Mouse (Mus musculus) hindbrain, embryonic 13.5 days (tissue): ENCODE results near the gene Gm42906. TPM values are rescaled to one million over a fixed set of nuclear protein-coding genes. Genes with fewer than 3 reads are reported as not detected.

ENCODE experiments used
- ATAC-seq: fragments of 200-750 bp; cut with Nextera tagmentation; 2 replicates; pipeline ENCODE4 v1.8.0; 2017; ENCODE audit warnings: moderate TSS enrichment; ENCODE audit not compliant: low FRiP score
- H3K27ac ChIP-seq: fragments of 300-500 bp; sonication (generic); 2 replicates; pipeline ENCODE4 v1.5.1; 2015; ENCODE audit warnings: inconsistent platforms, mild to moderate bottlenecking, moderate library complexity
- H3K27me3 ChIP-seq: fragments of 300-500 bp; sonication (generic); 2 replicates; pipeline ENCODE4 v1.6.1; 2015; ENCODE audit warnings: mild to moderate bottlenecking, inconsistent platforms
- H3K36me3 ChIP-seq: fragments of 300-500 bp; sonication (generic); 2 replicates; pipeline ENCODE4 v1.6.1; 2015; ENCODE audit warnings: mild to moderate bottlenecking, inconsistent platforms
- H3K4me1 ChIP-seq: fragments of 300-500 bp; sonication (generic); replicated peaks from 2 replicates; pipeline ENCODE4 v1.6.1; 2015; ENCODE audit warnings: inconsistent platforms
- H3K4me2 ChIP-seq: fragments of 300-500 bp; sonication (generic); 2 replicates; pipeline ENCODE4 v1.6.1; 2015; ENCODE audit warnings: inconsistent platforms, mild to moderate bottlenecking, moderate library complexity
- H3K4me3 ChIP-seq: fragments of 300-500 bp; sonication (generic); 2 replicates; pipeline ENCODE4 v1.5.1; 2015; ENCODE audit warnings: mild to moderate bottlenecking, inconsistent platforms
- H3K9ac ChIP-seq: fragments of 300-500 bp; sonication (generic); 2 replicates; pipeline ENCODE4 v1.6.1; 2015; ENCODE audit warnings: mild to moderate bottlenecking, inconsistent platforms
- H3K9me3 ChIP-seq: fragments of 300-500 bp; sonication (generic); 2 replicates; pipeline ENCODE4 v1.6.1; 2016; ENCODE audit warnings: inconsistent platforms
- WGBS: fragments of 180-500 bp; shearing (Covaris S2); methylation state at CpG from one replicate; pipeline ENCODE4 v1.1.7; 2015; 5-methylcytosine and 5-hydroxymethylcytosine counted together
- polyA plus RNA-seq: library from polyadenylated mRNA; unstranded; fragments of >200 nt; fragmentation: Nextera tagmentation; extraction: Ambion mirVana; gene quantifications from 2 replicates; pipeline ENCODE4 v1.2.1, GENCODE M21; 2015

The Gm42906 gene
- polyA plus RNA-seq, 1 experiment from 2014 or later: not detected

DNA sequence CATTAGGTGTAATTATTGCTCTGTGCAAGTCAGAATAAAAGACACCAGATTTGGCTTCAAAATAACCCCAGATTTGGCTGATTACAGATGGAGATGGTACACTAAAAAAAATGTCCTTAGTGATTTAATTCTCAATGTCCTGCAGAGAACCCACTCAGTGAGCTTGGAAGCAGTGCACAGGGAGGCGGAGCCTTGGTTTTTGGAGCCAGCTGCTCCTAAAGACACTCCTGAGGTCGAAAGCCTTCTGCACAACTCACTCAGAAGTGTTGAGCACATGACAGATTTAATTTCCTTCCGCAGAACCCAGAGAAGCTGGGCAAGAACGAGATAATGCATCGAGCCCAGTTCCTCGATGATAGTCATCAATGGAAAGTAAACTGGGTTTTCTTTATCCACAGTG is 356.5 kb downstream of the Gm42906 start:
- no peak overlapping the region for H3K27ac ChIP-seq
- H3K9me3 ChIP-seq: no peaks in the 10 kb centered on the region; the same call in 1 of the 2 replicates
- no peak overlapping the region for H3K4me3 ChIP-seq
- no peak overlapping the region for H3K4me2 ChIP-seq
- no peaks in the 10 kb centered on the region for H3K36me3 ChIP-seq
- ATAC-seq: no peak
- no peak overlapping the region for H3K9ac ChIP-seq
- H3K4me1 ChIP-seq: no peaks in the 10 kb centered on the region
- H3K27me3 ChIP-seq: no peaks in the 10 kb centered on the region
- WGBS: 79% methylated on average over 6 of the region's 6 CpGs

DNA sequence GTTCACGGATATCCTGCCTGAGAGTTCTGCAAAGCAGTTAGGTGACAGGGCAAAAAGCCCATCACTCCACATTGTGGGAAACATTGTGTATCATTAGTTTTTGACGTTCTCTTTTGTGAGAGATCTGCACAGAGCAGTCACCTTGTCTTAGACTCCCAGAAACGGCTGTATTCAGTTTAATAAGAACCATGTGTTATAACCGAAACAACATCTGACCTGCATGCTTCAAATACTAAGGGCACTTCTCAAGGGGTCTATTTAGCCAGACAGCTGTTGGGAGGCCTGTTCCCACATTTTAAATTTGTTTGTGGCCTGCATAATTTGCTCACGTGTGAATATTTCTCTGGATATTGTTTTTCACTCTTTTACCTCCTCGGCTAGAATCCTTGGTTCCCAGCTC is 357.1 kb downstream of the Gm42906 start:
- Histone ChIP-seq H3K4me1 (no peaks in the 10 kb centered on the region), H3K4me3 (no peak overlapping the region), H3K36me3 (no peaks in the 10 kb centered on the region), H3K9ac (no peak overlapping the region), H3K9me3 (no peaks in the 10 kb centered on the region; the same call in 1 of the 2 replicates), H3K27ac (no peak overlapping the region), H3K4me2 (no peak overlapping the region), H3K27me3 (no peaks in the 10 kb centered on the region)
- WGBS: 70% methylated on average over 6 of the region's 6 CpGs
- no peak for ATAC-seq

DNA sequence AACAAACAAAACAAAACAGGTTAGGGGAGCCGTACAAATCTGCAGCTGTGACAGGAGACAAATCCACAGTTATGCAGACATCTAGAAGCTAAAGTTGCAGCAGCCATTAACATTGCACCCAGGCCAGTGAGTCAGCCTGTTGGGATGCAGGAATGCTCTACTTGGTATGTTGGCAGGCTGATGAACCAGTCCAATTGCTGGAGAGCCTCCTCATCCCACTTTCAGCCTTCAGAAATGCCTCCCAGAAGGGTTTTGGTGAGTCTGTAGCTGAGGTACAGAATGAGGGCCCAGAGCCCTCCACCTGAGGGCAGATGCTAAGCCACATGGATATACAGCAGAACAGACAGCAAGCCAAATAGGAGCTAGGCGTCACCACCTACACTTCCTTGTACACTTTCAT is 358.4 kb downstream of the Gm42906 start:
- Histone ChIP-seq H3K4me3 (no peak overlapping the region), H3K27ac (no peak overlapping the region), H3K4me2 (no peak overlapping the region), H3K9me3 (no peaks in the 10 kb centered on the region), H3K9ac (no peak overlapping the region), H3K36me3 (no peaks in the 10 kb centered on the region), H3K4me1 (no peaks in the 10 kb centered on the region), H3K27me3 (no peaks in the 10 kb centered on the region)
- ATAC-seq: no peak
- WGBS: 92% methylated on average over 2 of the region's 2 CpGs

DNA sequence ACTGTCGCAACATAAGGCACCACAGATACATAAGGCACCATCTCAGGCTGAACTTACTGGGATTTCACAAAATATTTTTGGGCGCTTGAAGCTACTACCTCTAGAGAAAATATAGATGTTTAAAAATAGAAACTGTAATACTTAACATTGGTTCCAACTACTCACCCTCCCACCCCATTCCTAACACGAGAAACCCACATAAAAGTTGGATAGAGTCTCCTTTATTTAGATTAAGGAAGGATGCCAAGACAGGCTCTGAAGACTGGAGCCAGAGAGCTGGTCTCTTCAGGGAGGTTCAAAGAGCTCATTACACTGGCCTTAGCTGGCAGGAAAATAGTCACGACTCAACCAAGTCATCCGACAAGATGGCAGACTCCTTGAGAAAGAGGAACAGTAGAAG is 361.9 kb downstream of the Gm42906 start:
- H3K9me3 ChIP-seq: no peaks in the 10 kb centered on the region
- no peak overlapping the region for H3K9ac ChIP-seq
- 88% methylated on average over 5 of the region's 5 CpGs for WGBS
- H3K27me3 ChIP-seq: no peaks in the 10 kb centered on the region
- no peak for ATAC-seq
- peaks cover 16% of the 10 kb centered on the region for H3K36me3 ChIP-seq
- no peak overlapping the region for H3K4me3 ChIP-seq
- no peaks in the 10 kb centered on the region for H3K4me1 ChIP-seq
- no peak overlapping the region for H3K4me2 ChIP-seq
- no peak overlapping the region for H3K27ac ChIP-seq

DNA sequence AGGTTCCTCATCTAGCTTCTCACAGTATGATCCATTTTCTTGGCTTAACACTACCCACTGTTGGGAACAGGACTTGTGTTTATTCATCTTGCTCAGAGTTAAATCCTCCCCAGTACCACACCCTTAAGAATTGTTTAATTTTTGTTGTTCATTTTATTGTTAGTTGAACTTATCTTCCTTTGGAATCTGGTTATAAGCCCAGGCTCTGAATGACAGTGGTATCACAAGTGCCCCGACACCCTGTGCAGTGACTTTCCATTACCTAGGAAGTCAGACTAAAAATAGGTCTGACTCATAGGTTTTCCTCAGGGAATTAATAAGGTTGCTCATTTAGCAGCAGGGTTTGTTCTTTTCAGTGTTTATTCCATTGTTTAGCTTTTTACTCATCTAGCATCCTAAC is 362.7 kb downstream of the Gm42906 start:
- Histone ChIP-seq H3K4me3 (no peak overlapping the region), H3K27ac (no peak overlapping the region), H3K36me3 (peaks cover 16% of the 10 kb centered on the region), H3K27me3 (no peaks in the 10 kb centered on the region), H3K4me2 (no peak overlapping the region), H3K4me1 (peaks cover 5% of the 10 kb centered on the region), H3K9ac (no peak overlapping the region), H3K9me3 (no peaks in the 10 kb centered on the region)
- ATAC-seq: no peak
- WGBS: 98% methylated on average over 1 of the region's 1 CpGs

DNA sequence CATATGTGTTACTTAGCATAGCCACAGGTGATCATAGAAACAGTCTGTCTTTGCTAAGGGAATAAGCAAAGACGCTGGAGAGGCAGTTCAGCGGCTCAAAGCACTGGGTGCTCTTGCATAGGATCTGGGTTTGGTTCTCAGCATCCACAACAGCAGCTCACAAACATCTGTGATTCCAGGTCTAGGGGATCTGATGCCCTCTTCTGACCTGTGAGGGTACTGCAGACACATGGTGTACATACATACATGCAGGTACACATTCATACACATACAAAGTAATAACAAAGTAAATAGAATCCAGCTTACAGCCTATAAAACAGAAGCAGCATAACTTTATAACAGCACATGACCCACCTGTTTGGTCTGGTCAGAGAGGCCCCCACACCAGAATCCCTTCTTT is 366.0 kb downstream of the Gm42906 start:
- Histone ChIP-seq H3K36me3 (peaks cover 16% of the 10 kb centered on the region), H3K4me2 (no peak overlapping the region), H3K27me3 (no peaks in the 10 kb centered on the region), H3K4me3 (no peak overlapping the region), H3K9ac (no peak overlapping the region), H3K9me3 (no peaks in the 10 kb centered on the region), H3K27ac (no peak overlapping the region), H3K4me1 (peaks cover 5% of the 10 kb centered on the region)
- no peak for ATAC-seq
- WGBS: 98% methylated on average over 2 of the region's 2 CpGs

DNA sequence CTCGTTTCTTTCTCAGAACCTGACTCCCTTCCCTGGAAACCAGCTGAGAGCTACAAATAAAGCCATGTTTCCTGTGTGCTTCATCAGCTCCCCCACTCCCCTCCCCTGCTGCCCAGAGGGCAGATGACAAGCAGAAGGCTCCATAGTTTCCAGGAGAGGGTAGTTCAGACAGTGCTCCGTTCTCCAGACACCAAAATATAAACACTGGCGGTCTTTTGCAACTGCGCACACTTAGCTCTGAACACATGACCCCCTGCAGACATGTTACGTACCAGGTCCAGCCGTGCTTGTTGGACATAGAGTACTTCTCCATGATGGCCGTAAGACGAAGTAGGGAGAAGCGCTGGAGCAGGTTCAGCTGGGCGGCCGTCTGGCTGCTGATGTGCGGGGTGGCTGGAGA is 367.5 kb downstream of the Gm42906 start:
- Histone ChIP-seq H3K4me3 (no peak overlapping the region), H3K27ac (peak overlapping the region; percentile 36), H3K4me1 (peaks cover 12% of the 10 kb centered on the region), H3K4me2 (no peak overlapping the region), H3K36me3 (peaks cover 16% of the 10 kb centered on the region), H3K9ac (no peak overlapping the region), H3K27me3 (no peaks in the 10 kb centered on the region), H3K9me3 (no peaks in the 10 kb centered on the region)
- 77% methylated on average over 12 of the region's 12 CpGs for WGBS
- 0 out of 2 replicates have a peak, but pooled peaks have one; percentile 17 for ATAC-seq

DNA sequence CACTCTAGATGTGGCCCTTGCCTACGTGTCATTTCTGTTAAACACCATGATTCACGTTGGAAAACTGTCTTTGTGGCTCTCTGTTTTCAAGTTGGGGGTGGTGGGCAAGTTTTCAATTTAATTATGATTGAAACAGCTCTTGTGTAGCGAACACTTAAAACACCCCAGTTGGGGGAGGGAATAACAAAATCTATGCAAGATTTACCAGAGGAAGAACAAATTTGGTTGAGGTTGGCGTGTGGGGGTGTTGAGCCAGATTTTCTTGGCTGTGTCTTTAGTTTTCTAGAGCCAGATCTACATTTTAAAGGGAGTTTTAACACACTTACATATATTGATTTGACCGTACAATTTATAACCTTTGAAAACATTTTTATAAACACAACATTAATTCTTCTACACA is 368.2 kb downstream of the Gm42906 start:
- H3K36me3 ChIP-seq: peaks cover 16% of the 10 kb centered on the region
- no peaks in the 10 kb centered on the region for H3K27me3 ChIP-seq
- H3K4me2 ChIP-seq: no peak overlapping the region
- WGBS: 92% methylated on average over 5 of the region's 5 CpGs
- no peaks in the 10 kb centered on the region for H3K9me3 ChIP-seq
- H3K9ac ChIP-seq: no peak overlapping the region
- peaks cover 19% of the 10 kb centered on the region for H3K4me1 ChIP-seq
- no peak for ATAC-seq
- H3K27ac ChIP-seq: no peak overlapping the region
- H3K4me3 ChIP-seq: no peak overlapping the region

DNA sequence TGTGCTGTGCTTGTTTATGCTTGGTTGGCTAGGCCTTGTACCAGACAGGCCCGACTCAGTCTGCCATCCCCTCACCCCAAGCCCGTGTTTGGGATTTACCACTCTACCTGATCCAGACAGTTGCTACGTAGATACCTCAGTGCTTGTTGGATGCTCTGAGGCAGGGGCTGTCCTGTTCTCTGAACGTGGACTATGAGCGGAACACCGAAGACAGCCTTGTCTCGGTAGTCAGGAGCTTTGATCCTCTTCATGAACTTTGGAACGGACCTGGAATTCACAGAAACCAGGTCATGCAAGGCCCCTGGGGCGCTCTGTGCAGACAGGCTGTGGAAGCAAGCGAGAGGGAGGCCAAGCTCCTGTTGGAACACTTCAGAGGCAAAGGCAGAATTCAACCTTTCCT is 368.6 kb downstream of the Gm42906 start:
- H3K4me3 ChIP-seq: no peak overlapping the region
- no peak overlapping the region for H3K4me2 ChIP-seq
- no peak for ATAC-seq
- H3K4me1 ChIP-seq: peaks cover 23% of the 10 kb centered on the region
- H3K27me3 ChIP-seq: no peaks in the 10 kb centered on the region
- no peaks in the 10 kb centered on the region for H3K9me3 ChIP-seq
- no peak overlapping the region for H3K9ac ChIP-seq
- no peak overlapping the region for H3K27ac ChIP-seq
- peaks cover 16% of the 10 kb centered on the region for H3K36me3 ChIP-seq
- WGBS: 94% methylated on average over 10 of the region's 10 CpGs

DNA sequence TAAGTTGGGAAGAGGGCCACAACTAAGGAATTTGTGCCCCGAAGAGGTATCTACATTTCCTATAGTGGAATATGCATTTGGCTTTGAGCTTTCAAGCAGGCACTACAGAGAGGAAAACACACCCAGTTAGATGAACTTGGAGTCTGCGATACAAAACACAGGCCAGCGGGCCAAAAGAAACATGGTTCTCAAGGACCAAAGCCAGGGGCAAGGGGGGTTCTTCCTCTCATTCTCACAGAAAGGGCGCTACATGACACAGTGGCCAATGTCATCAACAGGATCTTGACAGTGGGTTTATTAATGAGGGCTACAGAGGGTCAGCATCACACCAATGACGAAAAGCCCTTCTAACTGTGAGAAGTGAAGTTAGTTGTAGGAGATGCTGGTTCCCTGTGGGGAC is 370.2 kb downstream of the Gm42906 start:
- Histone ChIP-seq H3K9me3 (no peaks in the 10 kb centered on the region), H3K27ac (no peak overlapping the region), H3K9ac (no peak overlapping the region), H3K36me3 (peaks cover 10% of the 10 kb centered on the region), H3K4me3 (no peak overlapping the region), H3K4me1 (peaks cover 28% of the 10 kb centered on the region), H3K4me2 (no peak overlapping the region), H3K27me3 (no peaks in the 10 kb centered on the region)
- 92% methylated on average over 5 of the region's 5 CpGs for WGBS
- ATAC-seq: no peak

DNA sequence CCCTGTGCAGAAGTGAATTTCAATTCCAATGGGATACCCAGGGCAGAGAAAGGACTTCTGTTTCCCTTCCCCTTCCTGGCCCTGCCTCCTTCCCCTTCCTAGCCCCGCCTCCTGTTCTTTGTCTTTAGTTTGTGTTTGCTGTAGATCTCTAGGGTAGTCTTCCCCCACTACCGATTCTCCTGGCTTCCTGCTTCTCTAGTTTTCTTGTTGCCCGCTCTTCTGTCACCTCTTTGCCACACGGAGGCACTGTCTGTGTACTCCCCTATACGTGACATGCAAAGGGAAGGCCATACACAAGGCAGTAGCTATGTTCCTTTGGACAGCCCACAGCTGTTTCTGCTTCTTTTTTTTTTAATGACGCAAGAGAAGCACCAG is 371.1 kb downstream of the Gm42906 start:
- no peaks in the 10 kb centered on the region for H3K9me3 ChIP-seq
- no peak overlapping the region for H3K9ac ChIP-seq
- ATAC-seq: no peak
- peak overlapping the region; percentile 78 for H3K27ac ChIP-seq
- H3K4me1 ChIP-seq: peaks cover 28% of the 10 kb centered on the region
- H3K4me2 ChIP-seq: no peak overlapping the region
- WGBS: 77% methylated on average over 6 of the region's 6 CpGs
- H3K27me3 ChIP-seq: no peaks in the 10 kb centered on the region
- peaks cover 8% of the 10 kb centered on the region for H3K36me3 ChIP-seq
- no peak overlapping the region for H3K4me3 ChIP-seq

DNA sequence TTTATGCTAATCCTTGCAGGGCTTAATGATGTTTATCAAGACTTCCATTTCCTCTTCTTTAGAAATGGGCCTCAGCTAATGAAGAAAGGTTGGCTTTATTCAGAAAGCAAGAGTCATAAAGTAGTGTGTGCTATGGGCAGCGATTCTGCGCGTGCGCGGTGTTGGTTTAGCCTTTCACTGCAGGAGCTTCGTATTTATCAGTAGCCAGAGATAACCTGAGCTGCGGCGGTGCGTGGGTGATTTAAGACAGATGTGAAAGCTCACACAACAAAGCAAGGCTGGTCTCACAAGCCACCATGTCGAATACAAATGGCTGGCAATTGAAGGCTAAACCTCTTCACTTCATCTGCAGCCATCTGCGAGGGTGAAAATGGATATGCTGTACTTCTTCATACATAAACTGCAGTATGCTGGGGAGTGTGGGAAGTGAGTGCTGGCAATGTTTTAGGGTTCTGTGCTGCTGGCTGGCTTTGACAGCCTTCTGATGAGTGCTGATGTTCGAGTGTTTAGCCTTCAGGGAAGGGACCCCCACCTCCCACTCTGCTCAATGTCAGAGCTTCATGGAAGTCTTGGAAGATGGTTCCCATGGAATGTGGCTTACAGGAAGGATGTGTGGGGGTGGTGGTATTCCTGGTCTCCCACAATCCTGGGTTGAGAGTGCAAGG is 371.6 kb downstream of the Gm42906 start:
- H3K9ac ChIP-seq: no peak overlapping the region
- H3K36me3 ChIP-seq: peaks cover 6% of the 10 kb centered on the region; the same call in 1 of the 2 replicates
- H3K27ac ChIP-seq: peak overlapping the region; percentile 78
- peak; percentile 43; the same call in 1 of the 2 replicates for ATAC-seq
- no peaks in the 10 kb centered on the region for H3K27me3 ChIP-seq
- peaks cover 28% of the 10 kb centered on the region for H3K4me1 ChIP-seq
- WGBS: 67% methylated on average over 12 of the region's 12 CpGs
- no peak overlapping the region for H3K4me3 ChIP-seq
- no peak overlapping the region for H3K4me2 ChIP-seq
- no peaks in the 10 kb centered on the region for H3K9me3 ChIP-seq

DNA sequence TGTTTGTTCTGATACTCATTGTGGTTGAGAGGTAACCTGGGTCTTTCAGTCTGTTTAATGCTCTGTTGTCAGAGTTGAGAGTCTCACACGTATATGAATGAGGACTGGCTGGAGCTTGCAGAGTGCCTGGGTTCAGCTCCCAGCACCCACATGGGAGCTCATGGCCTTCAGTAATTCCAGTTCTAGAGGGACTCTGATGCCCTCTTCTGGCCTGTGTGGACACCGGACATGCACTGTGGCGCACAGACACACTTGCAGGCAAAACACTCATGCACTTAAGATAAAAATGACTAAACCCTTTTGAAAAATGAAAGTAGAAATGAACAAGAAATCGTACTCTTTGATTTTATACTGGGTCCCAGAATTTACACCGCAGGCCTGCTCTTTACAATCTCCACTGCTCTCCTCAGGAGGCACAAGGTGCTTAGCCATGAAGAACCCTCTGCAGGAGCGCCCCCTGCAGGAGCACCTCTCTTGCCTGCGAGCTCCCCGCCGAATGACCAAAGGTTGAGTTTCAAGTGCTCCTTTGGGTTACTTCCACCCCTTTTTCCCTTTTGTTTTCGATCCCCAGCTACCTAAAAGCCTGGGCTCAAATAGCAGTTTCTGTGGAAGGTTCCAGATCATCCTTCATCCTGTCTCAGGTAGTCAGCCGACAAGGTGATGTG is 372.4 kb downstream of the Gm42906 start:
- H3K9me3 ChIP-seq: no peaks in the 10 kb centered on the region
- peak overlapping the region; percentile 78 for H3K27ac ChIP-seq
- WGBS: 92% methylated on average over 11 of the region's 11 CpGs
- no peaks in the 10 kb centered on the region for H3K27me3 ChIP-seq
- H3K9ac ChIP-seq: no peak overlapping the region
- ATAC-seq: no peak
- H3K36me3 ChIP-seq: peaks cover 12% of the 10 kb centered on the region; the same call in 1 of the 2 replicates
- H3K4me1 ChIP-seq: peaks cover 26% of the 10 kb centered on the region
- H3K4me2 ChIP-seq: no peak overlapping the region
- H3K4me3 ChIP-seq: no peak overlapping the region
